Mouse (Mus musculus): ENCODE results near the gene Phkg1. TPM values are rescaled to one million over a fixed set of nuclear protein-coding genes. Genes with fewer than 3 reads are reported as not detected.

Gene Phkg1
- polyA plus RNA-seq, 1 experiment from 2014 or later = not detected

Other genes starting within 250 kb of the Phkg1 start
- 7.3 and 8.2 TPM in 2 replicates for gene Zfp11, start 228.4 kb downstream of the Phkg1 start, polyA plus RNA-seq (2014; fragmentation: Nextera tagmentation; extraction: Ambion mirVana)
- not detected in 2 replicates for gene Sept14, start 190.0 kb downstream of the Phkg1 start, polyA plus RNA-seq (2014; fragmentation: Nextera tagmentation; extraction: Ambion mirVana)
- 160 and 178 TPM in 2 replicates for gene Mrps17, start 183.1 kb downstream of the Phkg1 start, polyA plus RNA-seq (2014; fragmentation: Nextera tagmentation; extraction: Ambion mirVana)
- gene Nipsnap2, start 173.5 kb downstream of the Phkg1 start, polyA plus RNA-seq (2014; fragmentation: Nextera tagmentation; extraction: Ambion mirVana) = 73.7 and 73.8 TPM in 2 replicates
- gene Psph, start 111.1 kb downstream of the Phkg1 start, polyA plus RNA-seq (2014; fragmentation: Nextera tagmentation; extraction: Ambion mirVana) = 37.5 and 37.8 TPM in 2 replicates
- 44.0 and 48.5 TPM in 2 replicates for gene Sumf2, start 51.6 kb downstream of the Phkg1 start, polyA plus RNA-seq (2014; fragmentation: Nextera tagmentation; extraction: Ambion mirVana)
- gene Chchd2, start 11.1 kb downstream of the Phkg1 start, polyA plus RNA-seq (2014; fragmentation: Nextera tagmentation; extraction: Ambion mirVana) = 988 and 1,013 TPM in 2 replicates
- 8.8 and 10.0 TPM in 2 replicates for gene Zbed5, start 2.8 kb downstream of the Phkg1 start, polyA plus RNA-seq (2014; fragmentation: Nextera tagmentation; extraction: Ambion mirVana)
- 2.3 and 2.9 TPM in 2 replicates for gene Nupr1l, start 10.0 kb upstream of the Phkg1 start, polyA plus RNA-seq (2014; fragmentation: Nextera tagmentation; extraction: Ambion mirVana)
- 31.3 and 32.2 TPM in 2 replicates for gene Vkorc1l1, start 43.4 kb upstream of the Phkg1 start, polyA plus RNA-seq (2014; fragmentation: Nextera tagmentation; extraction: Ambion mirVana)
- gene Gusb, start 104.5 kb upstream of the Phkg1 start, polyA plus RNA-seq (2014; fragmentation: Nextera tagmentation; extraction: Ambion mirVana) = 35.1 and 35.9 TPM in 2 replicates
- 30.8 and 32.2 TPM in 2 replicates for gene Asl, start 130.7 kb upstream of the Phkg1 start, polyA plus RNA-seq (2014; fragmentation: Nextera tagmentation; extraction: Ambion mirVana)
- gene Crcp, start 130.7 kb upstream of the Phkg1 start, polyA plus RNA-seq (2014; fragmentation: Nextera tagmentation; extraction: Ambion mirVana) = 38.6 and 43.2 TPM in 2 replicates
- 57.0 and 63.1 TPM in 2 replicates for gene Tpst1, start 174.8 kb upstream of the Phkg1 start, polyA plus RNA-seq (2014; fragmentation: Nextera tagmentation; extraction: Ambion mirVana)
- 7.2 and 8.3 TPM in 2 replicates for gene Kctd7, start 246.3 kb upstream of the Phkg1 start, polyA plus RNA-seq (2014; fragmentation: Nextera tagmentation; extraction: Ambion mirVana)

Measured in neural tube, embryonic 11.5 days (tissue).